Mouse (Mus musculus) Patski (cell line): ENCODE results near the gene Zbtb20. TPM values are rescaled to one million over a fixed set of nuclear protein-coding genes. Genes with fewer than 3 reads are reported as not detected.

ENCODE experiments used
- ATAC-seq: fragments of 100-300 bp; one replicate; pipeline ENCODE4 v1.8.0; 2021
- CTCF ChIA-PET: fragments of 350-600 bp; sonication (Branson Sonifier 250); formaldehyde crosslinking; loops from one replicate; lab custom pipeline; 2022; ENCODE audit warnings: inconsistent platforms; lab: Charles Lee
- POLR2A ChIA-PET: fragments of 350-600 bp; sonication (Branson Sonifier 250); formaldehyde crosslinking; loops from one replicate; lab custom pipeline; 2022; ENCODE audit warnings: antibody characterized with exemption, inconsistent platforms; lab: Charles Lee
- DNase-seq: peaks from one replicate; pipeline ENCODE4 v3.0.0-alpha.2; 2011; ENCODE audit warnings: low read depth, low spot score
- H3K27me3 ChIP-seq: fragments of 371-371 bp; one replicate; pipeline ENCODE4 v1.5.1; 2021
- CTCF ChIP-seq: fragments of 100-300 bp; IDR thresholded peaks from one replicate; pipeline ENCODE4 v1.5.1; 2021
- in situ Hi-C: fragments of 300-500 bp; cut with MboI; formaldehyde crosslinking; loops from 3 replicates; pipeline ENCODE4 v1.11.1; 2018; ENCODE audit warnings: low pct_unique_long_range_greater_than_20kb, mixed read lengths
- polyA plus RNA-seq: library from polyadenylated mRNA; unstranded; gene quantifications from one replicate; pipeline ENCODE4 v1.2.3, GENCODE M21; 2021

Zbtb20 gene
- polyA plus RNA-seq, 1 experiment from 2014 or later, result 12.2 TPM

DNA sequence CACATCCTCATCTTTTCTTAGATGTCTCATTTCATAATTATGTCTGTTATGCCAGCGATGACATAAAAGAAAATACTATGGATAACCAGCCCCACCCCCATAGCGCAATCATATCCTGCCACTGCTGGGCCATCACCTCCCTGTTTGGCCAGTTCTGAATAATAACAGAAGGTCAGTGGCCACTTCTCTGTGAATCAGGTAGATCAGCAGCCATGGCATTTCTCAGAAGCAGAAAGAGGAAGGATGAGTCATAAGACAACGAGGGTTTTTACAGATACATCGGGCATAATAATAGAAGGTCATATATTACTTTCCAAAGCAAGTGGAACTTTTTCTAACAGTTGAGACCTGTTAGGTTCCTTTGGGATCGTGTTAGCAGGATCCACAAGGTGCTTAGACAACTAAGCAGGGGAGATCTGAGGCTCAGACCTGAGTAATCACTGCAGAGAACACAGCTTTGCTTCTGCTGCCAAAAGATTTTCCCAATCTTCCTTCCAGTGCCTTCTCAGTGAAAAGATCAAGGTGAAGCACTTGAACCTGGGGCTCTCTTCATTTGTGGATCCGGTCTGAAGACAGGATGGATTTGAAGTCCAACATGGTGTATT is 779.6 kb downstream of the Zbtb20 start:
- in situ Hi-C loops, result no loop called here
- ChIA-PET POLR2A (no interaction called here), CTCF (no interaction called here)
- ATAC-seq (peak; percentile 35), DNase-seq (no peak)
- no peak for TF ChIP-seq CTCF
- no peaks in the 10 kb centered on the region for H3K27me3 ChIP-seq

DNA sequence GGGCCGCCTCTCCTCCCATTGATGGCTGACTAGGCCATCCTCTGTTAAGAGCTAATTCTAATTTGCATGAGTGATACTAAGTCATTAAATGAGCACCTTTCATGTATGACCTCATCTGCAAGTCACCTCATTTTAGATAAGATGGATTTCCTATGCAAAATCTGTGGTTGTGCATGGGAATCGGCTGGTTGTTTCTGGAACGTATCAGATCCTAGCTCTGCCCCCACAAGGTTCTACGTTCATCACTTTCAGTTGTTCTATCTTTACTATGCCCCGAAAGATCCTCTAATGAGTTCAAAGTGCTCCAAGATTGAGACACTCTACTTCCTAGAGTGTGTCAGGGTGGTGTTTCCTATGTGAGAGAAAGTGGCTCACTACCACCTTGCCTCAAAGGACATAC is 785.9 kb downstream of the Zbtb20 start:
- TF ChIP-seq CTCF, result no peak
- DNase-seq (no peak), ATAC-seq (no peak)
- POLR2A ChIA-PET, result no interaction called here
- in situ Hi-C loops, result no loop called here
- CTCF ChIA-PET, result no interaction called here
- H3K27me3 ChIP-seq, result no peaks in the 10 kb centered on the region

DNA sequence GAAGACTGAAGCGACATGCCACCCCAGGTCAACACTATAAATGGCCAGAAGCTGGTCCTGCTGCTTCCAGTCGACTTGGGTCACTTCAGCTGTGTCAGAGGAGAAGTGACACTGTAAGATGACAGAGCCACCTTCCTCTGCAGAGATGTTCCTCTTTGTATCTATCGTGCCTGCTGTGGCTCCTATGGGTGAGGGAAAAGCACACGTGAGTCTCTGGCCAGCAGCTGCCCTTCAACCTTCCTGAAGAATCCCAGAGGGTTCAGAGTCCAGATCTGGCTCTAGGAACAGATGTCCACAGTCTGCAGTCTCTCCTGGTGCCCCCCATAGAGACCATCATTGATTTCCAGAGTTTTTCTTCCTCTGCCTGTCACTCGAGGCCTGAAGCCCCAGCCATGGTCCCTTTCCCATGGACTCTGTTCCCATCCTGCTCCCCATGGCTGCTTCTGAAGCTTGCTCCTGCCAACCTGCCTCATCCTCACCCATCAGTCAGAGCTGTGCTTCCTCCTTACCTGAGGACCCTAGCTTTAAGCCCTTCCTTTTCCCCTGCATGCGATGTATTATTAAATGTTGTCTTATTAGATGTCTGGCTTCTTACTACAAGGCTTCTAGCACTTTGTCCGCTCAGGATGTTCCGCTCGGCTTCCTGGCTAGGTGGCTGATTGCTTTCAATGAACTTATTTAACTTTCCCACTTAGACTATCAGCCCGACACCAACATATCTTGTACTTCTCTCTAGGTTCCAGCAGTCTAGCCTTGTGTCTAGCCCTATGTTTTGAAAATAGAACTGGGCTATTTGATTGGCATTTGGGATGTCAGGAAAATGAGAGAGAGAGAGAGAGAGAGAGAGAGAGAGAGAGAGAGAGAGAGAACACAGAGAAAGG is 786.7 kb downstream of the Zbtb20 start:
- in situ Hi-C loops, result no loop called here
- POLR2A ChIA-PET, result no interaction called here
- DNase-seq, result no peak
- H3K27me3 ChIP-seq, result no peaks in the 10 kb centered on the region
- CTCF ChIA-PET, result no interaction called here
- no peak for TF ChIP-seq CTCF
- ATAC-seq, result no peak

DNA sequence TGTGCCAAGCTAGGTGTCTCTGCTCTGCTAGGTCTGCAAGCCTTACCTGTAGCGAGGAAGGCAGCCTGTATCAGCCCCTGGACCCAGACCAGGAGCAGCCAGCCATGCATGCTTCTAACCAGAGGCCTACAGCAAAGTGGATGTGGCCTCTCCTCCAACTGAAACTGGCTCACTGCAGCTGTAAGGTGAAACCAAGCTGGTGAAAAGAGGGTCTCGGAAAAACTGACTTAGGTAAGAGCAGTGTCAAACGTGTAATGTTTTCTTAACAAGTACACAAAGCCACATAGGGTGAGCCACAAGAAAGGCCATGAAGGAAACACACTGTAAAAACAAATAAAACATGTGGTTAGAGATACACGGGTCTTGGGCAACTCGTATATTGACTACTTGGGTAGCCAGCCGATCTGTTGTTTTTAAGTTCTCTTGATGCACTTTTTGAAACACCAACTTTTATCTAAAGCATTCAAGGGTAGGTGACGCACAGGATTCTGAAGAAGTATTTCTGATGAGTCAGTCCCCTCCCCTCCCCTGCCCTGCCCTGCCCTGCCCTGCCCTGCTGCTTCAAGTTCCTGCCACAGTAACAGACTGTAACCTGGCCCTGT is 788.4 kb downstream of the Zbtb20 start, which contains the start of gene Tigit:
Gene Tigit, minus strand, starts transcription at position 169 of the 602 bp plus-strand sequence.
- ChIA-PET CTCF (no interaction called here), POLR2A (no interaction called here)
- ATAC-seq (no peak), DNase-seq (no peak)
- in situ Hi-C loops, result no loop called here
- TF ChIP-seq CTCF, result no peak
- H3K27me3 ChIP-seq, result no peaks in the 10 kb centered on the region

DNA sequence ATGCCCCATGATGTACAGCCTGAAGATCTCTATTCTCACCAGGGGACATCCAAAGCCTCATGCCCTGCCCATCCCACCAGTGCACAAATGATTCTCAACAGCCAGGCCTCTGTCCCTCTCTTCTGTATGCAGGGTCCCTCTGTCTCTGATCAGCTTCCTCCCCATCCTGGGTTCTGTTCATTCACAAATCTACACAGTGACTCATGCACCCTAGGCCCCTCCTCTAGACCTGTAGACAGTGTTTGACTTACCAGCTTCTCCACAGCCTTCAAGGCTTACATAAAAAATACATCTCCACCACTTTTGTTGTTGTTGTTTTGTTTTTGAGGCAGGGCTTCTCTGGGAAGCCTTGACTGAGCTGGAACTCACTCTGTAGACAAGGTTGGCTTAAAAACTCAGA is 789.2 kb downstream of the Zbtb20 start:
- POLR2A ChIA-PET, result no interaction called here
- CTCF ChIA-PET, result no interaction called here
- in situ Hi-C loops, result no loop called here
- no peaks in the 10 kb centered on the region for H3K27me3 ChIP-seq
- ATAC-seq (no peak), DNase-seq (no peak)
- TF ChIP-seq CTCF, result no peak

DNA sequence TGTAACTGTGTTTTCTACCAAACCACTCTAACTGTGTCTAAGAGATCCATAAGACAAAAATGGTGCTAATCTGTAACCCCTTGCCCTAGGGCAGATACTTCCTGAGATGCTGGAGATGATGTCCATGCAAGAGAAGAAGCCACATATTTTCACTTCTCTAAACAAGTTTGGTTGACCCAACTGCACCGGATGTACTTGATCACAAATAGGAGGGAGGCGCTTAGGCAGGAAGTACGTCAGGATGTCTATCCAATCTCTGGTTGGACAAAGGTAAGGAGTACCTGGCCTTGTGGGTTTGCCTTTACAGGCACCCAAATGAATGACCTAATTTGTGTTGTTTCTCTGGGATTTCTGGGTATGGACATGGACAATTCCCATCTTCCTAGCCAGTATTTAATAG is 792.6 kb downstream of the Zbtb20 start:
- no peaks in the 10 kb centered on the region for H3K27me3 ChIP-seq
- DNase-seq (no peak), ATAC-seq (no peak)
- ChIA-PET CTCF (no interaction called here), POLR2A (no interaction called here)
- in situ Hi-C loops, result no loop called here
- TF ChIP-seq CTCF, result no peak

DNA sequence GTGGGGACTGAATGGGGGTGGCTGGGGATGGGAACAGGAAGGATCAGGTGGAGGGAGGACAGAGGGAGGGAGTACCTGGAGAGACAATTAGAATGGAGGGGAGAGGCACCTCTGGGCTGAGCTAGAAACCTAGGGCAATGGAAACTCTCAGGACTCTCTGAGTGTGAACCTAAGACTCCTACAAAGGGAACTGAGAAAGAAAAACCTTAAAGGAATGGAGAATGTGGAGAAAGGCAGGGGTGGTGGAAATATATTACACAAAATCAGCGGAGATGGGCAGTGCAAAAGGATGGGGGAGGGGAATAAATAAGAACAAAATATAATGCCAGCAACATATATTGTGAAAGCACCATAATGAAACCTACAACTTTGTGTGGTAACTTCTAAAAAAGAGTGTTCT is 796.3 kb downstream of the Zbtb20 start:
- ChIA-PET POLR2A (no interaction called here), CTCF (no interaction called here)
- DNase-seq, result no peak
- TF ChIP-seq CTCF, result no peak
- ATAC-seq, result no peak
- in situ Hi-C loops, result no loop called here
- no peaks in the 10 kb centered on the region for H3K27me3 ChIP-seq

DNA sequence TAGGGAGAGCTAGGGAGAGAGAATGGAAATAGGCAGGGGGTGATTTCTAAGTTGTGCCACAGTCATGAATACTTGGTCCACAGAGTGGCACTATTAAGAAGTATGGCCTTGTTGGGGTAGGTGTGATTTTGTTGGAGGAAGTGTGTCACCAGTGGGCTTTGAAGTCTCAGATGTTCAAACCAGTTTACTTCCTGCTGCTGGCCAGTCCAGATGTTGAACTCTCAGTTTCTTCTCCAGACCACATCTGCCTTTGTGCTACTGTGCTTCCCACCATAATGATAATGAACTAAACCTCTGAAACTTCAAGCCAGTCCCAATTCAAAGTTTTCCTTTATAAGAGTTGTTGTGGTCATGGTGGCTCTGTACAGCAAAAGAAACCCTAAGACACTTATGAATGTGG is 797.0 kb downstream of the Zbtb20 start:
- TF ChIP-seq CTCF, result no peak

DNA sequence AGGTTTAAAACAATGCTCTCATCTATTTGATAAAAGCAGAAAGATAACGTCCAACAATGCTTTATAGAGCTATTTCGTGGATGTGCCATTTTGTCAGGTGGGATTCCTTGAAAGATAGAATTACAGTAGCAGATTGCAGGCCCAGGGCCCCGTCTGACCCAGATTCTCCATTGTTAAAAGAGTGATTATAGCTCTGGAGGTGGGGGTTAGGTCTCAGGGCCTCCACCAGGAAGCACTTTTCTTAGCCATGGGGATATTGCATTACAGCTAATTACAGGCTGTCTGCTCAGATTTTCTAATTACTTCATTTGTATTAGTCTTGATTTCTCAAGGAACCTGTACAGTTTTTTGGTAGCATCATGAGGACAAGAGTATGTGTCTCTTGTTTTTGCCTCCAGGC is 798.7 kb downstream of the Zbtb20 start:
- CTCF ChIA-PET, result no interaction called here
- no peaks in the 10 kb centered on the region for H3K27me3 ChIP-seq
- in situ Hi-C loops, result no loop called here
- POLR2A ChIA-PET, result interaction anchor here (0.8 kb wide), 1 partner anchor 13 kb away, joined by 3 read pairs; no protein-coding TSS in a partner anchor
- ATAC-seq (no peak), DNase-seq (no peak)
- TF ChIP-seq CTCF, result no peak

More for the DNA sequence above, 797.0 kb downstream of the Zbtb20 start:
- H3K27me3 ChIP-seq, result no peaks in the 10 kb centered on the region
- DNase-seq (no peak), ATAC-seq (no peak)
- in situ Hi-C loops, result no loop called here
- CTCF ChIA-PET, result no interaction called here
- POLR2A ChIA-PET, result no interaction called here

DNA sequence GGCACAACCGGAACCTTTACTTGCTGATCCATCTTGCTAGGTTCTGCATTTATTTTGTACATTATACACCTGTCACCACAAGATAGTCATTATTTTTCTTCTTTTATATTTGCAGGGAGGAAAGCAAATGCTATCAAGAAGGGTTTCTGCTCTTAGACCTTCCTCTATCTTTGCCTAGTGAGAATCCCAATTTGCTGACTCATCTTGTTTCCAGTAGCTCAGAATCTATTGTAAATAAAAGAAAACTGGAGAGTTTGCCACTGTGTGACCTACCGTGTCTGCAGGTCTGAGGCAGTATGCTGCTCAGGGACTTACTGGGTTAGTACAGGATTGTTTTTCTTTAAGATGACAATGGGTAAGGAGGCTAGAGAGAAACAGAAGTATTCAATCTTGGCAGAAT is 812.3 kb downstream of the Zbtb20 start:
- ATAC-seq (no peak), DNase-seq (no peak)
- in situ Hi-C loops, result no loop called here
- CTCF ChIA-PET, result no interaction called here
- POLR2A ChIA-PET, result no interaction called here
- TF ChIP-seq CTCF, result no peak
- H3K27me3 ChIP-seq, result peaks cover 3% of the 10 kb centered on the region
